11 mouse cellular contexts compared by ENCODE assay signal in genomic region chr2:72056081-72056874, GRCm38 (mm10).
DNase-seq lines count a peak whose midpoint lies in the region; ATAC-seq and TF ChIP-seq lines count a peak whose summit lies in the region.
"Had no signal": no experiment of that assay in that cellular context is flagged by ENCODE, and none has a peak within 500 bp of the region (broad histone marks: within the 10 kb centered on the region; RNA-seq: fewer than 3 reads in every experiment).

No protein-coding gene starts in this region.

- DNase-seq in adrenal gland, adult 2 months, result peak; percentile 52
- no peak for DNase-seq in adrenal gland, postnatal 10 days
- DNase-seq in midbrain, embryonic 14.5 days, result no peak
- DNase-seq in midbrain, postnatal 0 days (ENCODE audit: low spot score), result no peak
- no peak for DNase-seq in kidney, postnatal 0 days (ENCODE audit: low spot score)
- DNase-seq in cerebellum, adult 8-10 months, result no peak
- DNase-seq: right cerebral cortex, postnatal 14 days had no signal

- TF ChIP-seq POLR2A in small intestine, adult 2 months (IDR thresholded peaks at IDR 0.05; ENCODE audit: low read depth, low read length), result no peak

- no peak overlapping the region for H3K27ac ChIP-seq in midbrain, embryonic 14.5 days (replicated peaks; ENCODE audit: low read depth, low read length)
- H3K27ac ChIP-seq in midbrain, postnatal 0 days (ENCODE audit: low read depth, low read length), result no peak overlapping the region
- H3K27ac ChIP-seq in kidney, postnatal 0 days, result peak overlapping the region; percentile 58; the same call in 1 of the 2 replicates
- no peak overlapping the region for H3K27ac ChIP-seq in small intestine, adult 2 months (ENCODE audit: insufficient read depth, low read depth, low read length)
- H3K27ac ChIP-seq: liver, embryonic 14.5 days had no signal

- no peaks in the 10 kb centered on the region for H3K27me3 ChIP-seq in midbrain, embryonic 14.5 days (ENCODE audit: control insufficient read depth, insufficient read depth, low read length)
- no peaks in the 10 kb centered on the region for H3K27me3 ChIP-seq in midbrain, postnatal 0 days (ENCODE audit: insufficient read depth, low read length)
- H3K27me3 ChIP-seq in kidney, postnatal 0 days (ENCODE audit: insufficient read depth, low read length), result no peaks in the 10 kb centered on the region
- H3K27me3 ChIP-seq in small intestine, adult 2 months (ENCODE audit: control insufficient read depth, insufficient read depth, low read length), result no peaks in the 10 kb centered on the region

- H3K9me3 ChIP-seq in midbrain, embryonic 14.5 days (ENCODE audit: control insufficient read depth, low read length), result no peaks in the 10 kb centered on the region
- H3K9me3 ChIP-seq in midbrain, postnatal 0 days (ENCODE audit: low read length), result no peaks in the 10 kb centered on the region
- no peaks in the 10 kb centered on the region for H3K9me3 ChIP-seq in kidney, postnatal 0 days (replicated peaks; ENCODE audit: low read length)

- no peaks in the 10 kb centered on the region for H3K36me3 ChIP-seq in midbrain, embryonic 14.5 days (ENCODE audit: control insufficient read depth, insufficient read depth, low read length)
- H3K36me3 ChIP-seq in midbrain, postnatal 0 days (ENCODE audit: insufficient read depth, low read length), result no peaks in the 10 kb centered on the region
- H3K36me3 ChIP-seq in kidney, postnatal 0 days (ENCODE audit: insufficient read depth, low read length), result no peaks in the 10 kb centered on the region
- no peaks in the 10 kb centered on the region for H3K36me3 ChIP-seq in small intestine, adult 2 months (ENCODE audit: control insufficient read depth, insufficient read depth, low read length)

- TF ChIP-seq CTCF in midbrain, postnatal 0 days (IDR thresholded peaks at IDR 0.05), result no peak
- no peak for TF ChIP-seq CTCF in kidney, postnatal 0 days (IDR thresholded peaks at IDR 0.05; ENCODE audit: low read depth)
- TF ChIP-seq CTCF in small intestine, adult 2 months (IDR thresholded peaks at IDR 0.05; ENCODE audit: extremely low read depth, insufficient read length, insufficient replicate concordance, low read depth, low read length), result no peak

- no peak for ATAC-seq in midbrain, embryonic 14.5 days (ENCODE audit: low FRiP score, low TSS enrichment)
- no peak for ATAC-seq in midbrain, postnatal 0 days (ENCODE audit: low FRiP score)
- no peak for ATAC-seq in kidney, postnatal 0 days (replicated peaks; ENCODE audit: low FRiP score, low read depth)
- no peak for ATAC-seq in CD4-positive, CD25-positive, alpha-beta regulatory T cell, adult 4 months

- no peak overlapping the region for H3K9ac ChIP-seq in midbrain, embryonic 14.5 days (replicated peaks; ENCODE audit: low read length)
- no peak overlapping the region for H3K9ac ChIP-seq in midbrain, postnatal 0 days (replicated peaks; ENCODE audit: low read length, poor library complexity, severe bottlenecking)
- no peak overlapping the region for H3K9ac ChIP-seq in kidney, postnatal 0 days (ENCODE audit: low read depth, low read length)
- H3K9ac ChIP-seq: liver, embryonic 14.5 days had no signal

- no peaks in the 10 kb centered on the region for H3K4me1 ChIP-seq in midbrain, embryonic 14.5 days (ENCODE audit: control insufficient read depth, insufficient read depth, low read length)
- H3K4me1 ChIP-seq in midbrain, postnatal 0 days (ENCODE audit: insufficient read depth, low read length), result no peaks in the 10 kb centered on the region
- H3K4me1 ChIP-seq in kidney, postnatal 0 days (replicated peaks; ENCODE audit: insufficient read depth, low read length), result no peaks in the 10 kb centered on the region
- H3K4me1 ChIP-seq in small intestine, adult 2 months (ENCODE audit: control insufficient read depth, insufficient read depth, insufficient read length, low read length), result no peaks in the 10 kb centered on the region; the same call in 1 of the 2 replicates

- H3K4me3 ChIP-seq in midbrain, embryonic 14.5 days (replicated peaks; ENCODE audit: low read depth, low read length), result no peak overlapping the region
- no peak overlapping the region for H3K4me3 ChIP-seq in midbrain, postnatal 0 days (ENCODE audit: low read depth, low read length)
- no peak overlapping the region for H3K4me3 ChIP-seq in kidney, postnatal 0 days (replicated peaks; ENCODE audit: low read depth, low read length)
- H3K4me3 ChIP-seq in small intestine, adult 2 months (ENCODE audit: low read depth, low read length), result peak overlapping the region; percentile 34
- H3K4me3 ChIP-seq: erythroblast, embryonic 14.5 days had no signal

- WGBS in midbrain, embryonic 14.5 days, result 58% methylated on average over 11 of the region's 11 CpGs
- 60% methylated on average over 11 of the region's 11 CpGs for WGBS in midbrain, postnatal 0 days
- 59% methylated on average over 11 of the region's 11 CpGs for WGBS in kidney, postnatal 0 days
- WGBS in small intestine, adult 2 months, result 71% methylated on average over 11 of the region's 11 CpGs

- H3K4me2 ChIP-seq in midbrain, embryonic 14.5 days (ENCODE audit: low read length), result peak overlapping the region; percentile 9
- H3K4me2 ChIP-seq in midbrain, postnatal 0 days (ENCODE audit: low read depth, low read length, poor library complexity, severe bottlenecking), result no peak overlapping the region
- peak overlapping the region; percentile 41 for H3K4me2 ChIP-seq in kidney, postnatal 0 days (ENCODE audit: low read length)
